Mouse (Mus musculus): ENCODE measurements at regions not wholly inside any gene's neighbourhood (a gene's known extent, or its start where the extent isn't known, plus 50 kb on each side); places are given as distances from the start of the nearest gene placed in this dataset.

GRCm38 (mm10) chr12:98337644-98338043 lies 69.2 kb downstream of the Gpr65 start:
- H3K36me3 ChIP-seq (ENCODE audit: control insufficient read depth, insufficient read depth, low read length), result no peaks in the 10 kb centered on the region
- WGBS, result 58% methylated on average over 3 of the region's 3 CpGs

DNA sequence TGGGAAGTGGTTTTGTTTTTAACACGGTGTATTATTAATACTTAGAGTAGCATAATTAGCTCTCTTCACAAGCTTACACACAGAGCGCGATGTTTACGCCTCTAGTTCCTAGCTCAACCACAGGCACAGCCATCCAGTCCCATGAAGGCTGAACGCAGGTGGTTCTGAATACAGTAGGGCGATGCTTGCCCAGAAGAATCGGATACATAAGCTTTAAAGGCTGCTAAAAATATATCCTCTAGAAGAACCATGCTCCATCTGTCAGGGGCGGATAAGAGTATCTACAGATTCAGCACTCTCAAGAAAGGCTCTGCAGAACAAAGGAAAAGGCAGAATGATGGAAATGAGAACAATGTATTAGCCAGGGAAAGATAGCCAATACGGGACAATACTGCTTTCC lies 71.1 kb downstream of the Gpr65 start:
- TF ChIP-seq CTCF (IDR thresholded peaks at IDR 0.05; ENCODE audit: extremely low read depth, insufficient read length, insufficient replicate concordance, low read depth, low read length), result no peak
- TF ChIP-seq POLR2A (IDR thresholded peaks at IDR 0.05; ENCODE audit: low read depth, low read length), result no peak
- H3K4me1 ChIP-seq (ENCODE audit: control insufficient read depth, insufficient read depth, insufficient read length, low read length), result no peaks in the 10 kb centered on the region
- H3K36me3 ChIP-seq (ENCODE audit: control insufficient read depth, insufficient read depth, low read length), result no peaks in the 10 kb centered on the region
- no peak overlapping the region for H3K4me3 ChIP-seq (ENCODE audit: low read depth, low read length)
- no peak overlapping the region for H3K27ac ChIP-seq (ENCODE audit: insufficient read depth, low read depth, low read length)
- H3K27me3 ChIP-seq (ENCODE audit: control insufficient read depth, insufficient read depth, low read length), result no peaks in the 10 kb centered on the region
- WGBS, result 83% methylated on average over 9 of the region's 9 CpGs

More at GRCm38 (mm10) chr12:98337644-98338043, 69.2 kb downstream of the Gpr65 start:
- Histone ChIP-seq H3K27me3 (ENCODE audit: control insufficient read depth, insufficient read depth, low read length) (no peaks in the 10 kb centered on the region), H3K27ac (ENCODE audit: insufficient read depth, low read depth, low read length) (no peak overlapping the region), H3K4me3 (ENCODE audit: low read depth, low read length) (no peak overlapping the region), H3K4me1 (ENCODE audit: control insufficient read depth, insufficient read depth, insufficient read length, low read length) (no peaks in the 10 kb centered on the region)
- TF ChIP-seq CTCF (IDR thresholded peaks at IDR 0.05; ENCODE audit: extremely low read depth, insufficient read length, insufficient replicate concordance, low read depth, low read length) (no peak), POLR2A (IDR thresholded peaks at IDR 0.05; ENCODE audit: low read depth, low read length) (no peak)

DNA sequence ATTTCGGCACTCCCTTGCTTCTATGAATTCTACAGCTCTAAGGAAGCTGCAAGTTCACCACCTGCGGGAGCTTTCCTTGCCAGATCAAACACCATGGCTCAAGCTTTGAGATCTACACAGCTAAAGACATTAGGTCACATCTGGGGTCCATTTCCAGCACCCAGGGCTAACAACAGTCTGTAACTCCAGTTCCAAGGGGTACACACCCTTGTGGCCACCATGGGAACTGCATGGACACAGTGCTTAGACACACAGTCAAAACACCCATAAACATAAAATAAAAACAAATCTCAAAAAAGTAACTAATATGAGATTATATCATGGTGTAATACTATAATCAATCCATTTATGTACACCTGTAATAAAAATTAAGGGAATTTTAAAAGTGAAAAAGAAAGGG lies 73.7 kb downstream of the Gpr65 start:
- H3K27me3 ChIP-seq (ENCODE audit: control insufficient read depth, insufficient read depth, low read length), result no peaks in the 10 kb centered on the region
- no peaks in the 10 kb centered on the region for H3K36me3 ChIP-seq (ENCODE audit: control insufficient read depth, insufficient read depth, low read length)
- TF ChIP-seq CTCF (IDR thresholded peaks at IDR 0.05; ENCODE audit: extremely low read depth, insufficient read length, insufficient replicate concordance, low read depth, low read length), result peak; percentile 55; the same call in 1 of the 2 replicates
- no peak for TF ChIP-seq POLR2A (IDR thresholded peaks at IDR 0.05; ENCODE audit: low read depth, low read length)
- H3K4me1 ChIP-seq (ENCODE audit: control insufficient read depth, insufficient read depth, insufficient read length, low read length), result no peaks in the 10 kb centered on the region
- 88% methylated on average over 2 of the region's 2 CpGs for WGBS
- no peak overlapping the region for H3K4me3 ChIP-seq (ENCODE audit: low read depth, low read length)
- H3K27ac ChIP-seq (ENCODE audit: insufficient read depth, low read depth, low read length), result no peak overlapping the region

GRCm38 (mm10) chr12:98343653-98344052 lies 75.2 kb downstream of the Gpr65 start:
- no peak overlapping the region for H3K4me3 ChIP-seq (ENCODE audit: low read depth, low read length)
- TF ChIP-seq POLR2A (IDR thresholded peaks at IDR 0.05; ENCODE audit: low read depth, low read length) (no peak), CTCF (IDR thresholded peaks at IDR 0.05; ENCODE audit: extremely low read depth, insufficient read length, insufficient replicate concordance, low read depth, low read length) (no peak)
- H3K36me3 ChIP-seq (ENCODE audit: control insufficient read depth, insufficient read depth, low read length), result no peaks in the 10 kb centered on the region
- 70% methylated on average over 7 of the region's 7 CpGs for WGBS
- H3K27ac ChIP-seq (ENCODE audit: insufficient read depth, low read depth, low read length), result no peak overlapping the region
- H3K4me1 ChIP-seq (ENCODE audit: control insufficient read depth, insufficient read depth, insufficient read length, low read length), result no peaks in the 10 kb centered on the region
- H3K27me3 ChIP-seq (ENCODE audit: control insufficient read depth, insufficient read depth, low read length), result no peaks in the 10 kb centered on the region

- Histone ChIP-seq H3K4me1 (ENCODE audit: control insufficient read depth, insufficient read depth, insufficient read length, low read length) (no peaks in the 10 kb centered on the region), H3K27ac (ENCODE audit: insufficient read depth, low read depth, low read length) (no peak overlapping the region), H3K4me3 (ENCODE audit: low read depth, low read length) (no peak overlapping the region), H3K36me3 (ENCODE audit: control insufficient read depth, insufficient read depth, low read length) (no peaks in the 10 kb centered on the region), H3K27me3 (ENCODE audit: control insufficient read depth, insufficient read depth, low read length) (no peaks in the 10 kb centered on the region)
- WGBS, result 81% methylated on average over 6 of the region's 6 CpGs
- TF ChIP-seq POLR2A (IDR thresholded peaks at IDR 0.05; ENCODE audit: low read depth, low read length), result no peak
- TF ChIP-seq CTCF (IDR thresholded peaks at IDR 0.05; ENCODE audit: extremely low read depth, insufficient read length, insufficient replicate concordance, low read depth, low read length), result no peak
Observed at GRCm38 (mm10) chr12:98347056-98347455, 78.6 kb downstream of the Gpr65 start.

- Histone ChIP-seq H3K4me1 (ENCODE audit: control insufficient read depth, insufficient read depth, insufficient read length, low read length) (no peaks in the 10 kb centered on the region), H3K4me3 (ENCODE audit: low read depth, low read length) (no peak overlapping the region), H3K27ac (ENCODE audit: insufficient read depth, low read depth, low read length) (no peak overlapping the region), H3K27me3 (ENCODE audit: control insufficient read depth, insufficient read depth, low read length) (no peaks in the 10 kb centered on the region), H3K36me3 (ENCODE audit: control insufficient read depth, insufficient read depth, low read length) (no peaks in the 10 kb centered on the region)
- 66% methylated on average over 13 of the region's 13 CpGs for WGBS
- 0 out of 2 replicates have a peak, but pooled peaks have one; percentile 4 for TF ChIP-seq CTCF (IDR thresholded peaks at IDR 0.05; ENCODE audit: extremely low read depth, insufficient read length, insufficient replicate concordance, low read depth, low read length)
- no peak for TF ChIP-seq POLR2A (IDR thresholded peaks at IDR 0.05; ENCODE audit: low read depth, low read length)
Observed at GRCm38 (mm10) chr12:98347550-98348318, 79.3 kb downstream of the Gpr65 start.

DNA sequence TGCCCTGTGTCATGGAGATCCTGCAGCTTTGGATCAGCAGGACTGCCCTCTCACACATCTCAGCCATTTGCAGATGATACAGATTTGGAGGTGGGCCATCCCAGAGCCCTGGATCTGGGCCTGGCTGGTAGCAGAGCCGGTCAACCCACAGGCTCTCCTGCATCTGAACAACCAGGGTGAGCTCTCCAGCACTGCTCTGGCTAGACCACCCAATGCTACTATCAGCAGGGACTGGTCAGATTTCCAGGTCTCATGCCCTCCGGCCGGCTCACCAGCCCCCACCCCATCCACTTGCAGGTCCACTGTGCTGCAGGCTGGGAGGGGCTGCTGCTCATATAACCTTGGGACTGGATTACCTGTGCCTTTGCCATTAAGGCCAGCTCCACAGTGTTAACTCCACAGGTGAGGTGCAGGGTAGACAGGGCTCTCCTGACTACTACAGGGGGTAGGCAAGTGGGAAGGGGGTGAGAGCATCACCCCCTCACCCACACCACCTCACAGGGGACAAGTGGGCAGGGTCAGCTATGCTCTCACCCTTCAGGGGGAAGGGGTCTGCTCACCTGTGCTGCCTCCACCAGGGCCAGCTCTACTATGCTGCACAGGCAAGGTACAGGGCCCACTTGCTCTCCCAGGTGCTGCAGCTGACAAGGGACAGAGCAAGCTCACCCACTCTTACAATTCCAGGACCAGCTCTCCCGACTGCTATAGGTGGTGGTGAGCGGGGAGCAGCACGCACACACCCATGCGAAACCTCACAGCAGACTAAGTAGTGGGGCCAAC lies 81.6 kb downstream of the Gpr65 start:
- 88% methylated on average over 7 of the region's 7 CpGs for WGBS
- no peak for TF ChIP-seq POLR2A (IDR thresholded peaks at IDR 0.05; ENCODE audit: low read depth, low read length)
- no peak for TF ChIP-seq CTCF (IDR thresholded peaks at IDR 0.05; ENCODE audit: extremely low read depth, insufficient read length, insufficient replicate concordance, low read depth, low read length)
- no peaks in the 10 kb centered on the region for H3K27me3 ChIP-seq (ENCODE audit: control insufficient read depth, insufficient read depth, low read length)
- no peak overlapping the region for H3K4me3 ChIP-seq (ENCODE audit: low read depth, low read length)
- H3K36me3 ChIP-seq (ENCODE audit: control insufficient read depth, insufficient read depth, low read length), result no peaks in the 10 kb centered on the region
- H3K4me1 ChIP-seq (ENCODE audit: control insufficient read depth, insufficient read depth, insufficient read length, low read length), result no peaks in the 10 kb centered on the region
- H3K27ac ChIP-seq (ENCODE audit: insufficient read depth, low read depth, low read length), result no peak overlapping the region

Data from small intestine, adult 2 months (tissue).